Mouse (Mus musculus): ENCODE measurements around the gene Pdzk1ip1.

Gene Pdzk1ip1

DNA sequence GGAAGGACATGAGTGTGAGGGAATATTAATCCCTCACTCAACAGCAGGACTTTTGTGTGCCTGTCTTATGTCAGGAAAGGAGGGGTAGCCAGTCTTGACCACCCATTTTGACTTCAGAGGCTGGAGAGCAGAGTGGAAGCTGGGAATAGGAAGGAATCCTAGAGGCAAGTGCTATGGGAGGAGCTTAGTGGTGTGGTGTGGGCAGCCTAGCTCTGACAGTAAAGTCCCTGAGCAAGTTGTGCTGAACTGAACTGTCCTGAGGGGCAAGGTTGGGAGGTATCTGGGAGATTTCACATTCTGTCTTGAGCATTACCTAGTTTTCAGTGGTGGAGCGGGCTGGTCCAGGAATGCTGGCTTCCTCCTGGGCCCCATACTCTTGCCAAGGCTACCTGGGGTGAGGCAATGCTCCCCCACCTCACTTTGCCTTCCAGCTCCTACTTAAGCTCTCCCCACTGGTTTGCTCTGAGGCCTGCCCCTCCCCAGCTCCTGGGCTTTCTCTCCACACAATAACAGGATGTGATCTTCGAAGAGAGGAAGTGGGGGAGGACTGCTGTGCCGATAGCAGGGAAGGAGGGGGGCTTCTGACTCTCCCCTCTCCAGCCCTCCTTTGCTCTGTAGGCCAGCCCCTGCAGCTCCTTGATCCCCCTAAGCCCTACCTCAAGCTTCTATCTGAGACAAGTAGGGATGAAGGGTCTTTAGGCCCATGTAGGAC, 13.1 kb upstream of the Pdzk1ip1 start:
- peak; percentile 40 to 59 for DNase-seq (ENCODE audit: low read depth in 2 of 2, low spot score in 2 of 2)

DNA sequence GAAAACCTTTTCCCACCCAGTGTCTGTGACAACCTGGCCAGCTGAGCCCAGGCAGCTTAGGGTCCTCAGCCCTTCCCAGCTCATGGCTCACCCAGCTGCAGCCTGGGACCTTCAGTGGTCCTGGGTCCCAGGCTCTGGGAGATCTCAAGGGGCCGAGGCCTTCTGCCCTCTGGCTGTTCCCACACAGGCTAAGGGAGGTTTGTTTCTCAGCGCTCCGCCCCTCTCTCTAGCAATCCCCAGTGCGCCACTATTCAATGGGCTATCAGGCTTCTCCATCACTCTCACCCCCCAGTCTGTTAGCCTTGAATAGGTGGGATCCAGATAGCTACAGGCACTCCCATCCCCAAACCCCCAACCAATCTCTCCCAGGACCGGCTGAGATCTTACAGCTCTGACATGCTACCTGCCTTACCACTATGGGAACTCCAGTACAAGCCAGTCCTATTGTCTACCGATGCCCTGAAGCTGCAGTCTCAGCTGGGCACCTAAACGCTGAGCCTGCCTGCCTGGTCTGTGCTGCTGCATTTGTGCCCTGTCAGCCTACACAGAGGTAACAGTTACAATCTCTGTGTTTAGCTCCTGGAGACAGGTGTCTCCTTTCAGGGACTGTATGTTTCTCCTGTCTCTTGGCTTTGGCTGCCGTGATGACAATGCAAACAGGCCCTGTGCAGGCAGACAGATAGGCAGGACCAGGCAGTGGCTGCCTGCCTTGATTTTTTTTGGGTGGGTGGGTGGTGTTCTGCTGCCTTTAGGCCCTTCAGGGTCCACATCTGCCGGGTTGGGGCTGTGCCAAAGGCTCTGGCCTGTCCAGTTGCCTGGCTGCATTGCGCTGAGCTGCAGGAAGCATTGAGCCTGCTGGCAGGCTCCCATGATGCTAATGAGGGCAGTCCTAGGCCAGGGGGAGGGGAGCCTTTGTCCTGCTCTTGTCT, 9.4 kb upstream of the Pdzk1ip1 start:
- DNase-seq (ENCODE audit: low read depth in 2 of 2, low spot score in 2 of 2) = no peak

DNA sequence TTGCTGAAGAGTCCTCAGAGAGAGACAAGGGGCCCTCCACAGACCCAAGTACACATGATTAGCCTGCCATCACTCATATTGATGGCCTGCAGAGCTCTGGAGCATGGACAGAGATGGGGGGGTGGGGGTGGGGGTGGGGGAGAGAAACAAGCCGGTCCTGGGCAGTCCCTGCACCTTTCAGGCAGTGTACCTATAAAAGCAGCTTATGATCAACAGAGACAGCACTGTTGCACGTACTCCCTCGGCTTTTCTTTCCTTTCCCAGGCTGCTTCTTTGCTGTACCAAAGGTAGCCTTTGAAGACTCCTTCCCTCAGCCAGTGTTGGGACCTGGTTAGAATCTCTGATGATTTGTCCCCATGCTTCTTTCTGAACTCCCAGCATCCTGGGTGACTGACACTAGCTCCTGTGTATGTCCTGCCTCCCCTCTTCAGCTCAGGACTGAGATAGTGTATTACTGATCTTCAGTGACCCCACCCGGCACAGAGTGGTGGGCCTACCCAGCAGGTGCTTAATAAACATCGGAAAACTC, 8.6 kb upstream of the Pdzk1ip1 start:
- no peak for DNase-seq (ENCODE audit: low read depth in 2 of 2, low spot score in 2 of 2)

DNA sequence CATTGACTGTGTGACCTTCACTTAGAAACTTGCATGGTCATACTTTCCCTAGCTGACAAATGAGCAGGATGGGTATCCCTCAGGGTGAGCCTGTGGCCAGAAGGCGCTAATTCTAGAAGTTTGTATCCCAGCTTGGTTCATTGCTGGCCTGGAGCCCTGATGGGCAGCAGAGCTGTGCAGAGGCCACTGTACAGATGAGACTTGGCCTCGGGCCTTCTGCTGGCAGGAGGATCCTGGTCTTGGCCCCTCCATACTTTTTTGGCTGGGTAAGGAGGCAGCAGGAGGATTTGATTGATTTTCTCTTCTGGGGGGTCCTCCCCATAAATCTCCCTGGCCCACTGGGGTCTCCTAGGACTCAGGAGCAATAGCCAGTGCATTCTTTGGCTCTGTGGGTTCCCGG, 5.5 kb upstream of the Pdzk1ip1 start:
- DNase-seq (ENCODE audit: low read depth in 2 of 2, low spot score in 2 of 2) = no peak

DNA sequence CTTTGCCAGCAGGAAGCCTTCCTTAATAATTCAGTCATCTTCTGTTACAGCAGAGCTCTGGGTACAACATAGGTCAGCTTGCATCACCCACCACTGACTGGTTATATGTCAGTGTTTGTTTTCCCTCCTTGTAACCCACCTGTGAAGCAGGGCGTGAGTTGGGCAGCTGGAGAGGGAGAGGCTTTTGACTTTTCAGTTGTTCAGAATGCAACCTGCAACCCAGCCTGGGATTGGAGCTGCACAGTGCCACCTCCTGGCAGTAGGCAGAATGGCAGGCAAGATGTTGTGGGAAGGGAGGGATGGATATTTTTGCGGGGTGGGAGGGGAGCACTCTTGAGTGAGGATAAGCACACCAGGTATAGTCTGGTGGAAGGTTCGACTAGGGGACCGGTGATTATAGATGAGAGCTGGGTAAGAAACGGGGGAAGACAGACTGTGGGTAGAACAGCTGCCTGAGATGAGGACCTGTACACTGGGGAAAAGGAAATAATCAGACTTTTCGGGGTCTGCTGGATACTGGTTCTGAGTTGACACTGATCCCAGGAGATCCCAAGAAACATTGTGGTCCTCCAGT, 2.9 kb upstream of the Pdzk1ip1 start:
- DNase-seq (ENCODE audit: low read depth in 2 of 2, low spot score in 2 of 2) = peak; percentile 56 to 72

DNA sequence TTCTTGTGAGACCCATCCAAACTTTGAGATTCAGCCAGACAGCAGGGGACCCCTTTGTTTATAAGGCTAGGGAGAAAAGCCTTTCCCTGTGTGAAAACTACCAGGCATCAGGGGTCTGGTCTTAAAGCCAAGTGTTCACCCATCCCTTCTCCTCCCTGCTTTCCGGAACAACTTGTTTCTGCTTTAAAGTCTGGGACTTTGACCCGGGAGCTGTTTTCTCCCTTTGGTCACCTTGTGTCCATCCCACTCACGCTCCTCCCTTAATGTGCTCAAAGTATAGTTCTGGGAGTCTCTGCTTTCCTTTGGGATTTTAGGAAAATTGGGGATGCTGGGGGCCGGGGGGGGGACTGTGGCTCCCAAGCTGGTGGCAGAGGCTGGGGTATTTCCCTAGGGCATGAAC, 2.3 kb upstream of the Pdzk1ip1 start:
- no peak for DNase-seq (ENCODE audit: low read depth in 2 of 2, low spot score in 2 of 2)

DNA sequence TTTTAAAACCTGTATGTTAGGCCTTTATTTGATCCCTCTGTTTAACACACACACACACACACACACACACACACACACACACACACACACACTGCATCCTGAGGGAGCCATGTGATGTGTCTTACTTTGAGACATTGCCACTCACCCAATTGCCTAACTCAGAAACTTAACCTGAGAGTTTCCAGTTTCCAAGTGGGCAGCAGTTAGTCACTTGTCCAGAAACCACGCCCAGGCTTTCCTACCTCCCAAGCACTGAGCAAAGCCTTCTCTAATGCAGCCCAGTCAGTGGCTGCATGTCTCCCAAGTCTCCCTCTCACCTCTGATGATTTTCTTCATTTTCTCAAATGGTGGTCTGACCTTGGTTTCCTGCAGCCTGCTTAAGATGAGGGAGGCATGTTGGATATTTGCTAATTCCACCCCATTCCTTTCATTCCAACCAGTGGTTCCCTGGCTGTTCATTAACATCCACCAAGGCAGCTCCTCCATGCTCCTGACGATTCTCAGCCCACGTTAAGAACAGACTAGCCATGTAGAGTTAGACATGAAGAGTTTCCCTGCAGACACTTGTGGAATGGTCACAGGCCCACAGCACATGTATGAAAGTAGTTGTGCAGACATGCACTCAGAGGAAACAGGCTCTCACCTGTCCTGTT, 1.6 kb upstream of the Pdzk1ip1 start:
- DNase-seq (ENCODE audit: low read depth in 2 of 2, low spot score in 2 of 2) = no peak

DNA sequence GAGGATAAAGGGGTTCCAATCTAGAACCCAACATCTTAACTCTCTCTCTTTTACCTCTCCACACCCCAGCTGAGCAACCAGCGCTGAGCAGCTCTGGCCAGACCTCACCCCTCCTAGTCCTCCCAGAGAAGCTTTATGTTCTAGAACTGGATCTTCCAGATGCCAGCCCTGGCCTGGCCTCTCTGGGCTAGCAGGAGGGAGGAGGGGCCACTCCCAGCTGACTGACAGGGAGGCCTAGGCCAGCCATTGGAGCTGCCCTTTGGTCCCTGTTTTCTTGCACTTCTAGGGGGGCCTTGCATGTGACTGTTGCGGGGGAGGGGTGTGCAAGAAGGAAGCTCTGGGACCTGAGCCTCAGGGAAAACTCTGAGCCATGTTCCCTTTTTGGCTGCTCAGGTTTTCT, 2.1 kb downstream of the Pdzk1ip1 start:
- no peak for DNase-seq (ENCODE audit: low read depth in 2 of 2, low spot score in 2 of 2)

DNA sequence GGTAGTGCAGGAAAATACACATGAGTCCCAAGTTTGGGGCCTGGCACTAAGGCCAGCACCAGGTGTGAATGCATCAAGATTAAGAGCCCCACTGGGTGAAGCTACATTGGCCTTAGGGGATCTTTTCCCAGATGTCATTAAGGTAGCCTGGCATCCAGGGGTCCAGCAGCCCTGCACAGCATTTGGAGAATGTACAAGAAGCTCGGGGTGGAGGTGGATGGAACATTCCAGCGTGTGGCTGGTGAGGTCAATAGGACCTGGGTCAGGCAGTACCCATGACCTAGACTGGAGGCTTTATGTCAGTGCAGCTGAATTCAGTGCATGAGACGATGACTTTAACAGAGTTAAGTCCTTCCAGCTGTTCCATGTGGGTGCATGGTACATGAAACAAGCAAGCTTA, 3.3 kb downstream of the Pdzk1ip1 start:
- no peak for DNase-seq (ENCODE audit: low read depth in 2 of 2, low spot score in 2 of 2)

DNA sequence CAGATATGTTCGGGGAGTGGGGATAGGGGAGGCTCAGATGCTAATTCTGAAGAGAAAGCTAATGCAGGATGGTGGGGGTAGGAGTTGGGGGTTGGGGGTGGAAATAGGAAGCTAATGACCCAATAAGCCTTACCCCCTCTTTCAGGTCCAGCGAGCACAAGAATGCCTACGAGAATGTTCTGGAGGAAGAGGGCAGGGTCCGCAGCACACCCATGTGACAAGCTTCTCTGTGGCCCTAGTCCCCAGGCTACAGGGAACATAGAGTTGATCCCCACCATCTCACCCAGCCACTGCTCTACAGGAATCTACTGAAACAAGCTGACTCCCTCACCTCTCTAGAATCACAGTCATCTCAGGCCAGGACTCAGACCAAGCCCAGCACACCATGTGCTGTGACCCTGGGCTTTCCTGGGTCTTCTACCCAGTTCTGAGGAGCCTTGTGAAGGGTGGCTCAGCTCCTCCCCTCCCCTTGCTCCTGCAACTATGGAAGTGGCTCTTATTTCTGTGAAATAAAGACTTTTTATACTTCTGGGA, 4.9 kb downstream of the Pdzk1ip1 start:
- no peak for DNase-seq (ENCODE audit: low read depth in 2 of 2, low spot score in 2 of 2)

DNA sequence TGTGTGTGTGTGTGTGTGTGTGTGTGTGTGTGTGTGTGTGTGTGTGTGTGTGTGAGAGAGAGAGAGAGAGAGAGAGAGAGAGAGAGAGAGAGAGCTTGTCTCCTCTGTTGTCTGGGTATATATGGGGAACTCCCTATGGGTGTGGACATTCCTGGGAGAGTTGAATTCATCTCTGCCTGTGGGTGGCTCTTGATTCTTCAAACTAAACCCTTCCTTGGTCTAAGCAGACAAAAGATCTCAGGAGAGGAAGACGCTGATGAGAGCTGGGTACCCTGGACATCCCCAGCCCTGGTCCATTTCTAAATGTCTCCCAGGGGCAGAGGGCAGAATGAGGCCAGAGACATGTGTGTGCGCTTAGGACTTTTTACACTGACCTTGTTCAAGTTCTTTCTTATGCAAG, 5.5 kb downstream of the Pdzk1ip1 start:
- DNase-seq (ENCODE audit: low read depth in 2 of 2, low spot score in 2 of 2) = no peak

DNA sequence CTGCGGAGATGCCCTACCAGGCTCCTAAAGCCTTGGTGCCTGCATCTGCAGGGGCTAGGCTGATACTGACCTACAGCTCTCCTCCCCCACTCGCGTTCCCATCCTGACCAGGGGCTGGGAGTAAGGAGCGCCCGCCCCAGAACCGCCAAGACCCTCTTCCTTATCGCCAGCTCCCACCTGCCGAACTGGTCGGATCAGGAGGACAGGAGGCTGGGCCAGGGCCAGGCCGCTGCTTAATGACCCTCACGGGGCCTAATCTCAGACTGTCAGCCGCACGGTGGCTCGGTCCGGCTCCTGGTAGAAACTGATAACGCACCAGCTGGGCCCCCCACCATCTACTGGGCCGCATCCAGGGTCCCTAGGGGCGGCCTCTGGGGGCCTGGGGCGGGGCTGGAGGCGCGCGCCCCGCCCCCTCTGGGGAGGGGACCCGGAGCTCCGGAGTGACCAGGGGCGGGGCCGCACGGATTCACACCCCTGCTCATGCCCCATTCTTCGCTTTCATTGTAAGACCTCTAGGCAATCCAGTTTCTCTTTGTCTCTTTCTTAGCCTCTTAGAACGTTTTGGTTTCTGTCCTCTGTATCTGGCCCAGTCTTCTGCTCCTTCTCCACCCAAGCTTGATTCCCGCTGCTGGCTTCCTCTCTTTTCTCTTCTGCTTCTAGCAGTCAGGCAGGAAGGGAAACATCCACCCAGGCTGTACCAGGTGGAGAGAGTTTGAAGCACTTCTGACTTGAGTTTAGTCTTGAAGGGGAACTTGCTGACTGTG, 7.3 kb downstream of the Pdzk1ip1 start:
- DNase-seq (ENCODE audit: low read depth in 2 of 2, low spot score in 2 of 2) = no peak

DNA sequence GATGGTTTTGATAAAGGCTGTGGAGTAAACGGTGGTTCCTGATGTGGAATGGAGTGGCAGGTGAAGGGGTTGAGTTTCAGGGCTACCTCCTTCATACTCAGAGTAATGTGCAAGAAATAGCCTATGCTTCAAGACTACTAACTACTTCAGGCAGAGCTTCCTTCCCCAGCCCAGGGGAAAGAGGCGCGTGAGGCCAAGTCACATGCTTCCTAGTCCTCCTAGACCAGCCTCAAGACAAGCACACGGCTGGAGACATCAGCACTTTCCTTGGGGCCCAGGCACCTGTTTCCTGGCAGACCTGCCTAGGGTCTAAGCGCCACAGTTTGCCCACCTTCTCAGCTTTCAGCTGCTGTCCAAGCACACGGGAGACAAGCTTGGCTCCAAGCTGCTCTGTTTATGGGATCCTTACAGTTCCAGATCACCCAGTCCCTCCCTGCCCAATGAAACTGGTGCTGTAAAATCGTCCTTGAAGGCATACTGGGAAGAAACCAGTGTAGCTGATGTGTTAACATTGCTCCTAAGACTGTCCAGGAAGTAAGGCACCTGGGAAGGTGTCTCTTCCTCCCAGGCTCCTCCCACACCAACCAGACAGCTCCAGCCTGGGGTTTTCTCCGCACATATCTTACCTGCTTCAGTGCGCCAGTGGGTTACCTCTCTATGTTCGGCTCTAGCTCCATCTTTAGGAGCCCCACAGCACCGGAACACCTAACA, 8.1 kb downstream of the Pdzk1ip1 start:
- no peak for DNase-seq (ENCODE audit: low read depth in 2 of 2, low spot score in 2 of 2)

DNA sequence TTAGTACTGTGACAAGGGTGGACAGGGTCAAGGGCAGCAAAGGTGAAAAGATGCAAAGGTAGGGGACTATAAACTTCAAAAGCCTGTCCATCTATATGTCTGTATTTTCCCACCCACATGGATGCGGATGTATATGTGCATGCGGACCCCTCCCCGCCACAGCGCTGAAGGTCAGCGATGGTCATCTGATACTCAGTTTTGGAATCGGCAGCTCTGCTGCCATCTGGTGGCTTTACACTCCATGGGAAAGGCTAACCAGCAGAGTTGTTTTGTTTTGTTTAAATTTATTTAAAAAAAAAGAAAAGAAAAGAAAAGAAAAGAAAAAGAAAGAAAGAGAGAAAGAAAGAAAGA, 8.6 kb downstream of the Pdzk1ip1 start:
- DNase-seq (ENCODE audit: low read depth in 2 of 2, low spot score in 2 of 2) = no peak

DNA sequence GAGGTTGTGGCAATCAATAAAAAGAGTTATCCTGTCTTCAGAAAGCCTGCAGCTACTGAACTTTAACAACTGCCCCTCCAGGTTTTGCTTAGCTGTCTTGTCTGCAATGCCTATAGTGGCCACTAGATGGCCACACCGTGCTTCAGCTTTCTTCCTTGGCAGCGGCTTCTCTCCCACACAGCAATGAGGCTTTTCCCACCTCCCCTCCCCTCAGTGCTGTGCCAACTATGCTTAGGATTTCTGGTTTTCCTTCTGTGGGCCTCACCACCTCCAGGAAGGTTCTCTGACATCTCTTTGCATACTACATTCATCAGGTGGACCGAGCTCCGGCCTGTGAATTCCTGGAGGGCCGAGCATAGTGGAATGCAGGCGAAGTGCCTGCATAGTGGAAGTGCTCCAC, 13.2 kb downstream of the Pdzk1ip1 start:
- DNase-seq (ENCODE audit: low read depth in 2 of 2, low spot score in 2 of 2) = peak in 1 of 2 experiments; percentile 29

DNA sequence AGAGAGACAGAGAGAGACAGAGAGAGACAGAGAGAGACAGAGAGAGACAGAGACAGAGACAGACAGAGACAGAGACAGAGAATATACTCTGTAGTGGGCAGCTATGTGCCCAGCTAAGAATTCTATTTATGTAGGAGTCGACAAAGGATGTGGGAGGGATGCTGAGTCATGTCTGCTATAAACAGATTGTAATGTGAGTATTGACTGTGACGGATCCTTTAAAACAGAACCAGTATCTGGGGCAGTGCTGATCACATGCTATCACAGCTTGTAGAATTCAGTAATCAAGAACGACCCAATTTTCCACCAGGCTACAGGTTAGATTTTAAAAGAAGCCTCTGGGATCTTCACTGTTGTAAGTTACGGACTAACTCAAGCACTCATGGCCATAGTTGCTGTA, 15.0 kb downstream of the Pdzk1ip1 start:
- DNase-seq (ENCODE audit: low read depth in 2 of 2, low spot score in 2 of 2) = no peak

DNA sequence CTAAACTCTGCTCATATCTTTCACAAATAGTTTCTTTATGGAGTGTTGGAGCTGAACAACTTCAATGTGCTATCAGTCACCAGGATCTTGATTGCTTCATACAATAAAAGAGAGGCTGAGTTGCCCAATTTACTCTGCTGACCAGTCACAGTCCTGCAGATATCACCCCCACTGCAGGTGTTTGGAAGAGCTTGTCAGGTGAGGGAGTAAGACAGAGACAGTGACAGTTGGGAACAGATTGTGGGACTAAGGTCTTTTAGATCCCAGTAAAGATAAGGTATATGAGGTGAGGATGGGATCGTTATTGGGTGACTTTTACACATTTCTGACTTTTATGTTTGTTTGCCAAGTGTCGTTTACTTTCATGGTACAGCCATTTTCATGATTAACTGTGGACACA, 22.7 kb downstream of the Pdzk1ip1 start:
- no peak for DNase-seq (ENCODE audit: low read depth in 2 of 2, low spot score in 2 of 2)

DNA sequence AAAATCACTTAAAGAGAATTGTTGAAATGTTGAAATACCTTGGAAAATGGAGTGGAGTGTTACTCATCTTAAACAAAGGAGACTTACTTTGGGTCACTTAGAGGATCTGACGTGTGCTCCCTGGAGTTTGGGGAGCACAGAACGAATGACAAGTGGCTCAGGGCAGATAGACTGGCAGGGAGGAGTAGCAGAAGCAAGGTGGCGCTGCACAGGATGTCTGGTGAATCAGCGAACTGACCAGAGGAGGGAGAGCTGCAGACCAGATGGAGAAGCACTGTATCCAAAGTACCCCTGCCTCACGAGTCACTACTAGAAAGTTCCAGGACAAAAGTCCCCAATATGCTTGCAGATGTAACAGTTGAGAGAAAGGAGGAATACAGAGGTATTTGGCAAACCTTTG, 24.8 kb downstream of the Pdzk1ip1 start:
- DNase-seq (ENCODE audit: low read depth in 2 of 2, low spot score in 2 of 2) = no peak

DNA sequence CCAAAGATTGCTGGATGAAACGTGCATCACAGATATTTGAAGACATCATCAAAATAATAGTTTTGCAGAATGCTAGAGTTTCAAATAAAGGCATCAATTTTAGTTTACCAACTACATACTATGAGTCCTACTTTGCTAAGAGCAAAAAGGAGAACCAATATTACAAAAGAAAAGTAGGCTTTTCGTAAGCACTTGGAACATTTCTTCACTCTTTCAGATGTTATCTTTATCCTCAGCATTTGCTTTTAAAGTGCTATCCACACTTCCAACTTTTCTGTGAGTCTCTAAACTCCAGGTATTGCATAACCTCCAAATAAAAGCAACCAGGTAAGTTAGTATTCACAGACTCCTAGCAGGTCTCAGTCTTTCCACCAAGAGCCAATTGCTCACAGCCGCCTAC, 31.1 kb downstream of the Pdzk1ip1 start:
- DNase-seq (ENCODE audit: low read depth in 2 of 2, low spot score in 2 of 2) = no peak

DNA sequence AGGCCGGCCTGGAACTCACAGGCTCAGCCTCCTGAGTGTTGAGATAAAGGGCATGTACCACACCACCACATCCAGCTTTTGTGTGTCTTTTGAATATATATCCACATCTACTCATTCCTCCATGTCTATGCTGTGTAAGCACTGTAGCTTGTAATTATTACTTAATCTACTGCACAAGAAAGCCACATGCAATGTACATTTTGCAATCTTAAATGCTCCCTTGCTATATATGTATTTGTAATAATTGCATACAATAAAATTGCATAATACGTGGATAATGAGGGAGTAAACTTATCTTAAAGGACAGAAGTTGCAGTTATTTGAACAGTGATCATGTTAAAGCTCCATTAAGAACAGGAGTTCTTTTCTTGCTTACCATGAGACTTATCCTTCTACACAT, 32.7 kb downstream of the Pdzk1ip1 start:
- no peak for DNase-seq (ENCODE audit: low read depth in 2 of 2, low spot score in 2 of 2)
